Mouse (Mus musculus): ENCODE measurements around the gene Rab26.

Rab26 gene

GRCm38 (mm10) chr17:24534160-24534718 is at the start of gene Rab26:
Gene Rab26 (minus strand): TSS chr17:24534210.
- DNase-seq, result no peak

DNA sequence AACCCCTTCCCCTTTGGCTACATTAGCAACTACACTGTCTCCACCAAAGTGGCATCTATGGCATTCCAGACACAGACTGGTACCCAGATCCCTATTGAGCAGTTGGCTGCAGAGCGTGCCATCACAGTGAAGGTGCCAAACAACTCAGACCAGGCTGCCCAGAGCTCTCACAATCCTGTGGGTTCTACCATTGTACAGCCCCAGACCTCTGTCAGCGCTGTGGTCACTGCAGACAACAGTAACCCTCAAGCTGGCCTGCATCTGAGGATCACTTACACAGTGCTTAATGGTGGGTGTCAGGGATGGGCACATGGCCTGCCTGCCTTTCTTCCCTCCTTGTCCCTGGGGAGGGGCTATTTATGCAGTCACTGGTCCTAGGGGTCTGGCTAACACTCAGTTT is 46.3 kb upstream of the Rab26 start:
- DNase-seq, result no peak

DNA sequence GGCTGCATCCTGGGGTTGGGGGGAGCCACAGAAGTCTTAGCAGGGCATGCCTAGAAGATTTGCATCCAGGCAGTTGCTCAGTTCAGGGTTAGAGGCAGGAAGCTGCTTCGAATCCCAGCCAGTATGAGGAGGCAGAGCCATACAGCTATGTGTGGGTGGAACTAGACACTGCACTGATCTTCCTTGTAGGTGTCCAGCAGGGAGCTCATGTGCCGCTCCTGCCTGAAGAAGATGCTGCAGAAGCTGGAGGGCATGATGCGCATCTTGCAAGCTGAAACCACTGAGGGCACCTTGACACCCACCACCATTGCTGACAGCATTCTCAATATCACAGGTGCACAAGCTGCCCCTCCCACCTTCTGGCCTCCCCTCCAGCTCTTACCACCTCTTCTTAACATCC is 45.5 kb upstream of the Rab26 start:
- DNase-seq, result no peak

- no peak for DNase-seq
Observed at GRCm38 (mm10) chr17:24573811-24574210, 39.8 kb upstream of the Rab26 start.

DNA sequence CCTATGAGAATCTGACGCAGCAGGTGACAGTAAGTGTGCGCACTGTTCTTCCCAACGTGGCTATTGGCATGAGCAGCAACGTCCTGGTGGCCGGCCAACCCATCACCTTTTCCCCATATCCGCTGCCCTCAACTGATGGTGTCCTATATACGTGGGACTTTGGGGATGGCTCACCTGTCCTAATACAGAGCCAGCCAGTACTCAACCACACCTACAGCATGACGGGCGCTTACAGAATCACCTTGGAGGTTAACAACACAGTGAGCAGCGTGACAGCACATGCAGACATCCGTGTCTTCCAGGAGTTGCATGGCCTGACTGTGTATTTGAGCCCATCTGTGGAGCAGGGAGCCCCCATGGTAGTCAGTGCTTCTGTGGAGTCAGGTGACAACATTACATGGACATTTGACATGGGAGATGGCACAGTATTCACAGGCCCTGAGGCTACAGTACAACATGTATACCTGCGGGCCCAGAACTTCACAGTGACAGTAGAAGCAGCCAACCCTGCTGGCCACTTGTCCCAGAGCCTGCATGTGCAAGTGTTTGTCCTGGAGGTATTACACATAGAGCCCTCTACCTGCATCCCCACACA is 38.7 kb upstream of the Rab26 start:
- no peak for DNase-seq

DNA sequence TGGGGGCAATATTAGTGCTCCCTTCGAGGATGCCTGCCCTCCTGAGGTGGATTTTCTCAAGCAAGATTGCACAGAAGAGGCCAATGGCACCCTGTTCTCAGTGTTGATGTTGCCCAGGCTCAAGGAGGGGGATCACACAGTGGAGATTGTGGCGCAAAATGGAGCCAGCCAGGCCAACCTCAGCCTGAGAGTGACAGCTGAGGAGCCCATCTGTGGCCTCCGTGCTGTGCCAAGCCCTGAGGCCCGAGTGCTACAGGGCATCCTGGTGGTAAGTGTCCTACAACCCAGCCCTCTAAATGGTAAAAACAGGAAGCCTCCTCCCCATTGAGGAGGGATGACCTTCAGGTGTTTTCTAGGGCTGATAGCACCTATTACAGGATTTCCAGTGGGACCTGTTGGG is 35.8 kb upstream of the Rab26 start:
- DNase-seq, result no peak

- DNase-seq, result no peak
Observed at GRCm38 (mm10) chr17:24567034-24567779, 33.2 kb upstream of the Rab26 start.

DNA sequence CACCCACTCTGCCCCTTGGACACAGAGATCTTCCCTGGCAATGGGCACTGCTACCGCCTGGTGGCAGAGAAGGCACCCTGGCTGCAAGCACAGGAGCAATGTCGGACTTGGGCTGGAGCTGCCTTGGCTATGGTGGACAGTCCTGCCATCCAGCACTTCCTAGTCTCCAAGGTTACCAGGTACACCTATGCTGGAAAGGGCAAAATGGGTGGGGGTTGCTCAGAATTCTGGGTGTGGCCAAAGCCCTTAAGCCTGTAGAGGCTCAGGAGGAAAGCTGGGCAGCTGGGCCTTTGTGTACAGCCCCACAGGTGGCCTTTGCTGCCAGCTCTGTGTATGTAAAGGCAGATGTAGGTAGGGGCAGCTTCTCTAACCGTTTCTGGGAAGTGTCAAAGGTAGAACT is 31.8 kb upstream of the Rab26 start:
- no peak for DNase-seq

DNA sequence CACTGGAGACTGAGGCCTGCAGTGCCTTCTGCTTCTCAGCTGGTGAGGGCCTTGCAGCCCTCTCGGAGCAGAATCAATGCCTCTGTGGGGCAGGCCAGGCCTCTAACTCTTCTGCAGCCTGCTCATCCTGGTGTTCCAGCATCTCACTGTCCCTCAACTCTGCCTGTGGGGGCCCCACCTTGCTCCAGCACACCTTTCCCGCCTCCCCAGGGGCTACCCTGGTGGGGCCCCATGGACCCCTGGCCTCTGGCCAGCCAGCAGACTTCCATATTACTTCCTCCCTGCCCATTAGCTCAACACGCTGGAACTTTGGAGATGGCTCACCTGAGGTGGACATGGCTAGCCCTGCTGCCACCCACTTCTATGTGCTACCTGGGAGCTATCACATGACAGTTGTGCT is 31.1 kb upstream of the Rab26 start:
- DNase-seq, result no peak

- no peak for DNase-seq
Observed at GRCm38 (mm10) chr17:24564422-24564821, 30.4 kb upstream of the Rab26 start.

DNA sequence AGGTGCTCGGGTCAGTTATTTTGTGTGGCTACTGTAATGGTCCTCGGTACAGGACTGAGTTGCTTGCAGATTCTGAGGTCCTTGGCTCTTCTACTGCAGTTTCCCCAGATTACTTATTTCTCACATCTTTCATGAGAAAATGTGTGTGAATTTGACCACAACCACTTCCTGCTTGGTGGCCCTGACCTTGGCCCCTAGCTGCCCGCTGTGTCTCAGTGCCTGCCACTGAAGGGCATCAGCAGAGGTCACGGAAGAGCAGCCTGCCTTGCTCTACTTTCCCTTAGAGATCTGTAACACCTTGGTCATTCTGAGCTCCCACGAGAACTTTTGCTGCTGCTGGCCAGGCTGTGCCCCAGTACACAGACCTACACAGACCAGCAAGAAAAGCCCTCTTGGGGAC is 29.6 kb upstream of the Rab26 start:
- DNase-seq, result no peak

GRCm38 (mm10) chr17:24561592-24561991 is 27.6 kb upstream of the Rab26 start:
- no peak for DNase-seq

DNA sequence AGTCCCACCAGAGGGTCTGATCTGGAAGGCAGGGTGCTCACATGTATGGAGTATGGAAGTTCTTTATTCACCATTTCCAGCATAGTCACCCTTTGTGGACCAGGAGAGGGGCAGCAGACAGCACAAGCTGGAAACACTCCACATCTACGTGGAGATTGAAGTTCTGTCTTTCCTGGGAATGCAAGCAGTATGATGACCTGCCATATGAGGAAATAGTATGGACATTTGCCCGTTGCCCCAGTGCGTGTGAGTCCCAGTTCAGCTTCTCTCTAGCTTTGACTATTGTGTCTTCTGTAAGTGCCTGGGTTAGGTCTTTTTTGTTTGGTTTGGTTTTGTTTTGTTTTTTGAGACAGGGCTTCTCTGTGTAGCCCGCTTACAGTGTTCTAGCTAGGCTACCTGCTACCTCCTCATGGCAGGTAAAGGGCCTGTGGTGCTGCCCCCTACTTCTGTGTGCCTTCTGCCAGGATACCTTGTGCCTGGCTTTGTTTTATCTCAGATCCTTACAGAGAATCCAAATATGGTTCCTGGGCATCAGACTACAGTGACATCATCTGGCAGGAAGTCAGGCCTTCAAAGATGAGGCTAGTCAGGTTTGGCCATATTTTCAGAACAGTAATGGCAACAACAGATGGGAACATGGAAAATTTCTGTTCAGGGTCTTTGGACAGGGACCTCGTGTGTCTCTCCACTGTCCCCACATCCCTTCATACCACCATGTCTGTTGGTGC is 26.5 kb upstream of the Rab26 start:
- no peak for DNase-seq

GRCm38 (mm10) chr17:24559146-24559545 is 25.1 kb upstream of the Rab26 start:
- peak; percentile 11 for DNase-seq

DNA sequence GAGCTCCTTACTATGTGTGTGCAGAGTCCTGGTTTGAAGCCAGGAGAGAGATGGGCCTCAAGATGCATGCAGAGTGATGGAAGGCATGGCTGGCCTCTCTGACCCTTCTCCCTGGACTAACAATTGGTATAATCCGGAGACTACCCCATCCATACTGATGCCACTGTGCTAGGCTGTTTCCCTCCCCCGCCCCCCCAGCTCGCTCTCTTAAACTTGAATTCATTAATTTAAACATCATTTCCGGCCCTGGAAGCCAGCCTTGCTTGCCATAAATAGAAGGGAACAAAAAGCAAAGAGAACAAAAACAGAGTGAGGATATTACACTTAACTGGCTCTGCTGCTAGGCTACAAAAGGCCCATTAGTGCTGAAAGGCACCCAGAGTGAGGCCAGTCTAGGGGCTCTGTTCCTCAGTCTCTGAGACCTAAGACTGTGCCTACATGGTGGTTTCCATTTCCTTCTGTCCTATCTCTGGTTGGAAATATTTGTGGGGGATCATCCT is 24.6 kb upstream of the Rab26 start:
- peak; percentile 42 for DNase-seq

GRCm38 (mm10) chr17:24557091-24557490 is 23.1 kb upstream of the Rab26 start:
- no peak for DNase-seq

GRCm38 (mm10) chr17:24551050-24551444 is 17.0 kb upstream of the Rab26 start:
- no peak for DNase-seq

DNA sequence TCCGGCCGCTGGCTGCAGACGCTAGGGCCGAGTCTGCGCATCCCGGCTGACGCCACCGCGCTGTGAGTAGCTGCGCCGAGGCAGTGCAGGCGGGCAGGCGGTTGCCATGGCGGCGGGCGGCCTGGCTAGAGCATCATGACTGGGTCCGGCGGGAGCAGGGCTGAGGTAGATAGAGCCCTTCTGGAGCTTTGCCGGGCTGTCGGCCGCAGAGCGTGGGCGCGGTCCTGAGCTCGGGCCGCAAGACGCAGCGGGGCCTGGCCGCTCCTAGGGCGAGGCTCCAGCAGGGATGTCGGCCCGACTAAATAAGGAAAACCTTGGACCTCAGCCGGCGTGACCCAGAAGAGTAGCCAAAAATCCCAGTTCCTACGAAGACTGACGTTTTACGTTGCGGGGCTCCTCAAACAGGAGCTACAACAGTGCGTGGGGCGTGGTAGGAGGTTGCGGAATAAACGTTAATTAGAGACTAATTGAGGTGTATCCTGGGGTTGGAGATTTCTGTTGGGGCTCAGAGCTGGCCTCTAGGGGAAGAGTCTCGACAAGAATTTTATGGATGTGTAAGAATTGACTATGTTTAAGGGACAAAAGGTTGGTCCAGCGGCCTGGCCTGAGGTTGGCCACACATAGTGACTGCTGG is 16.5 kb upstream of the Rab26 start:
- DNase-seq, result peak; percentile 91

- peak; percentile 100 for DNase-seq
Observed at GRCm38 (mm10) chr17:24549618-24550415, 15.8 kb upstream of the Rab26 start, which contains the start of gene Pkd1. Gene Pkd1 (plus strand): TSS chr17:24549834.

GRCm38 (mm10) chr17:24548921-24549617 is 15.1 kb upstream of the Rab26 start:
- peak; percentile 44 for DNase-seq

DNA sequence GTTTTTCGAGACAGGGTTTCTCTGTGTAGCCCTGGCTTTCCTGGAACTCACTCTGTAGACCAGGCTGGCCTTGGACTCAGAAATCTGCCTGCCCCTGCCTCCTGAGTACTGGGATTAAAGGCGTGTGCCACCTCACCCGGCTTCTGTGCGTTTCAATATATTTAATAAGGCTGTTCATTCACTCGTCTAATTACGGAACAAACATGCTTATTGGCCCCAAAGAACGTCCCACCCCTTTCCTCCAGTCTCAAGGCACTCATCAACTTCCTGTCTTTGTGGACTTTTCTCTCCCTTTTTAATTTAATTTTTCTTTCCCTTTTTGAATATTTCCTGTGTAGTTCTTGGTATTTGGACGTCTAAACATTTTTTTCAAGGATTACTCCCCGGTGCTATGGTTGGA is 14.4 kb upstream of the Rab26 start:
- DNase-seq, result no peak

DNA sequence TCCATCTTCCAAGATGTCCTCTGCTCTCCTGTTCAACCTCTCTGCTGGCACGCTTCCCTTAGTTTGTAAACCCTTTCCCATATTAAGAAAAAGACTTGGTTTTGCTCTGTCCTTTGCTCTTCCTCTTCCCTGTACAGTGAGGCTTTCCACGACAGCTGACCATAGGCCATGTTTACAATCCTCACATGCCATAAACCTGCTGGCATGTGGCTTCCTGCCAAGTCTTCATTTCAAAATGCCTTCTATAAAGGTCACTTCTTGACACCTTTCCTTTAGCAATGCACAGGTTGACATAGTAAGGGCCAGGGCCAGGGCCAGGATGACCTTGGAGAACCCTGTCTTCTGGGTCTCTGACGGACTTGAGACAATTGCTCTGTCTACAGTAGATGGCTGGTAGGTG is 12.2 kb upstream of the Rab26 start:
- no peak for DNase-seq

Measured in embryo, embryonic 11 days (tissue).